In genomic region chr11:72256441-72256840, GRCm38 (mm10) we compare ENCODE assay signal across 34 mouse cellular contexts. TPM values are rescaled to one million over a fixed set of nuclear protein-coding genes. Genes with fewer than 3 reads are reported as not detected.
"Had no signal": no experiment of that assay in that cellular context is flagged by ENCODE, and none has a peak within 500 bp of the region (broad histone marks: within the 10 kb centered on the region; RNA-seq: fewer than 3 reads in every experiment).

No protein-coding gene starts in this region.

- H3K4me2 ChIP-seq: embryonic facial prominence, embryonic 12.5 days; embryonic facial prominence, embryonic 13.5 days; embryonic facial prominence, embryonic 15.5 days; forebrain, embryonic 12.5 days; forebrain, embryonic 13.5 days; forebrain, embryonic 15.5 days had no signal

- H3K36me3 ChIP-seq: embryonic facial prominence, embryonic 10.5 days; embryonic facial prominence, embryonic 12.5 days; embryonic facial prominence, embryonic 13.5 days; embryonic facial prominence, embryonic 15.5 days; forebrain, embryonic 10.5 days; forebrain, embryonic 12.5 days; forebrain, embryonic 15.5 days had no signal

- H3K27ac ChIP-seq: embryonic facial prominence, embryonic 10.5 days; embryonic facial prominence, embryonic 12.5 days; embryonic facial prominence, embryonic 13.5 days; embryonic facial prominence, embryonic 15.5 days; forebrain, embryonic 10.5 days; forebrain, embryonic 12.5 days; forebrain, embryonic 13.5 days; forebrain, embryonic 15.5 days; gastrocnemius, adult 2 months; heart, adult 2 months had no signal

- H3K27me3 ChIP-seq: embryonic facial prominence, embryonic 12.5 days; embryonic facial prominence, embryonic 13.5 days; embryonic facial prominence, embryonic 15.5 days; forebrain, embryonic 12.5 days; forebrain, embryonic 13.5 days; forebrain, embryonic 15.5 days had no signal

- H3K9me3 ChIP-seq: embryonic facial prominence, embryonic 10.5 days; embryonic facial prominence, embryonic 12.5 days; embryonic facial prominence, embryonic 13.5 days; embryonic facial prominence, embryonic 15.5 days; forebrain, embryonic 10.5 days; forebrain, embryonic 12.5 days; forebrain, embryonic 13.5 days; forebrain, embryonic 15.5 days had no signal

- H3K9ac ChIP-seq: embryonic facial prominence, embryonic 12.5 days; embryonic facial prominence, embryonic 13.5 days; embryonic facial prominence, embryonic 15.5 days; forebrain, embryonic 12.5 days; forebrain, embryonic 13.5 days; forebrain, embryonic 15.5 days; forebrain, postnatal 0 days had no signal

- DNase-seq: cerebellum, adult 2 months; cerebellum, adult 8-10 months; cerebellum, adult 9-10 months; cerebellum, adult 9-11 months; cerebellum, postnatal 10 days; cerebellum, postnatal 14 days; cerebellum, postnatal 25 days; cerebellum, postnatal 36 days; embryo, embryonic 11 days; forebrain, postnatal 0 days; gastrocnemius, adult 2 months; gastrocnemius, postnatal 10 days; gastrocnemius, postnatal 14 days; gastrocnemius, postnatal 25 days; gastrocnemius, postnatal 36 days; heart, adult 2 months had no signal

- H3K4me1 ChIP-seq: embryonic facial prominence, embryonic 10.5 days; embryonic facial prominence, embryonic 12.5 days; embryonic facial prominence, embryonic 13.5 days; embryonic facial prominence, embryonic 15.5 days; forebrain, embryonic 12.5 days; forebrain, embryonic 13.5 days; forebrain, embryonic 15.5 days had no signal

- H3K4me3 ChIP-seq: embryonic facial prominence, embryonic 10.5 days; embryonic facial prominence, embryonic 12.5 days; embryonic facial prominence, embryonic 13.5 days; embryonic facial prominence, embryonic 15.5 days; erythroblast, embryonic 14.5 days; forebrain, embryonic 10.5 days; forebrain, embryonic 12.5 days; forebrain, embryonic 13.5 days; forebrain, embryonic 15.5 days; gastrocnemius, adult 2 months; heart, adult 2 months had no signal

- ATAC-seq: forebrain, embryonic 13.5 days; forebrain, embryonic 14.5 days; forebrain, embryonic 15.5 days; forebrain, embryonic 16.5 days; forebrain, postnatal 0 days had no signal

RNA-seq across cellular contexts. Expression of gene Slc13a5, which starts 10.6 kb away (rescaled TPM):
- total RNA-seq: common myeloid progenitor, adult 5-6 weeks; gastrocnemius, adult 18-20 months; gastrocnemius, adult 2 months; gastrocnemius, adult 8-10 months; gastrocnemius, postnatal 36 days; granulocyte monocyte progenitor cell, adult 5-6 weeks; heart, adult 2 months; heart, adult 8-10 months had no signal
- polyA plus RNA-seq: embryonic facial prominence, embryonic 11.5 days; erythroblast, embryonic 14.5 days; forebrain, embryonic 10.5 days; forebrain, embryonic 11.5 days; forebrain, embryonic 12.5 days had no signal

RNA-seq across cellular contexts. Expression of gene Xaf1, which starts 45.0 kb away (rescaled TPM):
- polyA plus RNA-seq: erythroblast, embryonic 14.5 days had no signal
